Comparison of ENCODE assay signal across 15 mouse cellular contexts in the genomic region with DNA sequence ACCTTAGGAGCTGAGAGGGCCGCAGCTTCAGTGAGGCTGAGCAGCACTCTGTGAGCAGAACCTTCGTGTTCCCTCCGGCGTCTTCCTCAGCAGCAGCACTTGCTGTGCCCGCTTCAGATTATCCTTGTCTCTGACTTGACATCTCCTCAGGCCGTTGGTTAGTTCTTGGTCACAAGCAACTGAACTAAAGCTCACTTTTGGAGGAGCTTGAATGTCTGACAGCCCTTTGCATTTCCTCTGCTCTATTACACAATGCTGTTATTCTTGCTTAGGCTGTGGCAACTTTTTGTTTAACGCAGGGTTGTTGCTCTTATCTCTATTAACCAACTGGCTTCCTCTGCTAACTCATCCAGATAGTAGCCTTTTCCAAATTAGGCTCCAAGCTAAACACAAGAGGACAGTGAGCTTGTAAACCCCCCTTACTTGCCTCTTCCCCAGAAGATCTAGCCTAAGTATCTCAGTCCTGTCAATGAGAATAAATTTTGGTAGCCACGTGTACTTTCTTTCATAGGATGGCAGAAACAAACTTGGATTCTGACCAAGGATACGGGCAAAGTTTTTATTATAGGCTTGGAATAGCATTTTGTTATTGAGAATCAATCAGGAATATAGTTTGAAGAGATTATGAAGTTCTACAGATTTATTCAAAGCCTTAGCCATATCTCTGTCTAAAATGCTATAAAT. TPM values are rescaled to one million over a fixed set of nuclear protein-coding genes. Genes with fewer than 3 reads are reported as not detected.
DNase-seq lines count a peak whose midpoint lies in the region; ATAC-seq lines count a peak whose summit lies in the region.
"Had no signal": no experiment of that assay in that cellular context is flagged by ENCODE, and none has a peak within 500 bp of the region (broad histone marks: within the 10 kb centered on the region; RNA-seq: fewer than 3 reads in every experiment).

No protein-coding gene starts in this region.

- H3K9ac ChIP-seq in heart, embryonic 12.5 days, result peak overlapping the region; percentile 51; the same call in 1 of the 2 replicates
- H3K9ac ChIP-seq in liver, embryonic 13.5 days, result peak overlapping the region; percentile 63
- no peak overlapping the region for H3K9ac ChIP-seq in neural tube, embryonic 15.5 days (replicated peaks)
- H3K9ac ChIP-seq: neural tube, embryonic 13.5 days had no signal

- no peak for DNase-seq in heart, postnatal 10 days
- peak; percentile 96 for DNase-seq in 416B (ENCODE audit: low read depth)
- DNase-seq in c-Kit-positive CD71-negative TER-119-negative erythroid progenitor cells, embryonic 14.5 days (ENCODE audit: low read depth), result peak; percentile 41
- DNase-seq in liver, embryonic 13.5 days, result peak; percentile 45
- no peak for DNase-seq in urinary bladder, postnatal 4 days (ENCODE audit: low spot score in 2 of 2)
- DNase-seq: cerebellum, postnatal 10 days; lung, postnatal 36 days; spleen, adult 18-20 months had no signal

- no peaks in the 10 kb centered on the region for H3K27me3 ChIP-seq in heart, embryonic 12.5 days (replicated peaks)
- H3K27me3 ChIP-seq in liver, embryonic 13.5 days, result no peaks in the 10 kb centered on the region
- H3K27me3 ChIP-seq in neural tube, embryonic 15.5 days (replicated peaks), result no peaks in the 10 kb centered on the region
- H3K27me3 ChIP-seq: neural tube, embryonic 13.5 days; Patski had no signal

- peaks cover 42% of the 10 kb centered on the region for H3K36me3 ChIP-seq in heart, embryonic 12.5 days
- H3K36me3 ChIP-seq in liver, embryonic 13.5 days, result peaks cover 48% of the 10 kb centered on the region
- peaks cover 30% of the 10 kb centered on the region for H3K36me3 ChIP-seq in neural tube, embryonic 15.5 days

- H3K9me3 ChIP-seq in heart, embryonic 12.5 days (replicated peaks), result peaks cover 7% of the 10 kb centered on the region
- H3K9me3 ChIP-seq in liver, embryonic 13.5 days (replicated peaks), result no peaks in the 10 kb centered on the region
- 0 out of 2 replicates have a peak, but pooled peaks cover 3% of the 10 kb centered on the region for H3K9me3 ChIP-seq in neural tube, embryonic 15.5 days (replicated peaks)
- H3K9me3 ChIP-seq: neural tube, embryonic 13.5 days had no signal

- peak overlapping the region; percentile 21 for H3K4me2 ChIP-seq in heart, embryonic 12.5 days
- peak overlapping the region; percentile 56 for H3K4me2 ChIP-seq in liver, embryonic 13.5 days
- no peak overlapping the region for H3K4me2 ChIP-seq in neural tube, embryonic 15.5 days
- H3K4me2 ChIP-seq: neural tube, embryonic 13.5 days had no signal

- ATAC-seq in heart, embryonic 12.5 days (ENCODE audit: insufficient number of reproducible peaks, low FRiP score), result peak; percentile 73
- ATAC-seq in liver, embryonic 13.5 days (ENCODE audit: low read depth), result peak; percentile 86
- no peak for ATAC-seq in neural tube, embryonic 15.5 days (ENCODE audit: low FRiP score)
- ATAC-seq in inflammation-experienced regulatory T-cells, adult 6 months, result no peak
- ATAC-seq: hindbrain, postnatal 0 days; Patski had no signal

- 50% methylated on average over 9 of the region's 9 CpGs for WGBS in heart, embryonic 12.5 days
- 14% methylated on average over 9 of the region's 9 CpGs for WGBS in liver, embryonic 13.5 days (ENCODE audit: insufficient replicate concordance)
- 85% methylated on average over 9 of the region's 9 CpGs for WGBS in neural tube, embryonic 15.5 days

- H3K4me3 ChIP-seq in heart, embryonic 12.5 days, result no peak overlapping the region
- H3K4me3 ChIP-seq in liver, embryonic 13.5 days (replicated peaks), result peak overlapping the region; percentile 14
- H3K4me3 ChIP-seq in neural tube, embryonic 15.5 days (replicated peaks), result no peak overlapping the region
- H3K4me3 ChIP-seq: neural tube, embryonic 13.5 days had no signal

- intact Hi-C loops in heart, postnatal 10 days (cut with DNase I), result no loop called here

- peak overlapping the region; percentile 60 for H3K27ac ChIP-seq in heart, embryonic 12.5 days (ENCODE audit: poor library complexity, severe bottlenecking)
- H3K27ac ChIP-seq in liver, embryonic 13.5 days, result peak overlapping the region; percentile 90
- H3K27ac ChIP-seq in neural tube, embryonic 15.5 days (replicated peaks), result no peak overlapping the region
- H3K27ac ChIP-seq: hindbrain, postnatal 0 days; neural tube, embryonic 13.5 days; stomach, postnatal 0 days had no signal

- H3K4me1 ChIP-seq in heart, embryonic 12.5 days (replicated peaks), result peaks cover 67% of the 10 kb centered on the region
- H3K4me1 ChIP-seq in liver, embryonic 13.5 days (replicated peaks), result peaks cover 60% of the 10 kb centered on the region
- peaks cover 7% of the 10 kb centered on the region for H3K4me1 ChIP-seq in neural tube, embryonic 15.5 days

RNA-seq across cellular contexts. Expression of gene Arid2, which starts 11.4 kb away (rescaled TPM):
- polyA plus RNA-seq in heart, embryonic 12.5 days (2016; fragmentation: Nextera tagmentation; extraction: Ambion mirVana), result 21.5 and 21.9 TPM in 2 replicates
- 10 to 100 TPM; 40.0 to 42.5 TPM for total RNA-seq in heart, postnatal 10 days (2021)
- 7.9 and 9.6 TPM in 2 replicates for polyA plus RNA-seq in liver, embryonic 13.5 days (2015; fragmentation: Nextera tagmentation; extraction: Ambion mirVana)
- 15.9 and 18.1 TPM in 2 replicates for polyA plus RNA-seq in neural tube, embryonic 15.5 days (2015; fragmentation: Nextera tagmentation; extraction: Ambion mirVana)
- 10 to 100 TPM; 13.7 to 21.7 (median 17.0) TPM for polyA plus RNA-seq in inflammation-experienced regulatory T-cells, adult 6 months (2017; shearing (Covaris generic))

Comparison
In these comparisons a context has a peak if more than half of its experiments do, and no peak if none do; other contexts are left out.
1. ATAC-seq: peak in heart, embryonic 12.5 days (single experiment) and liver, embryonic 13.5 days (single experiment); none in neural tube, embryonic 15.5 days (single experiment) and inflammation-experienced regulatory T-cells, adult 6 months (single experiment).
2. DNase-seq: peak in 416B (single experiment), c-Kit-positive CD71-negative TER-119-negative erythroid progenitor cells, embryonic 14.5 days (single experiment) and liver, embryonic 13.5 days (single experiment); none in heart, postnatal 10 days (0 of 2) and urinary bladder, postnatal 4 days (0 of 2).